Mouse (Mus musculus): Measurements from ENCODE around the gene Thsd7a.

DNA sequence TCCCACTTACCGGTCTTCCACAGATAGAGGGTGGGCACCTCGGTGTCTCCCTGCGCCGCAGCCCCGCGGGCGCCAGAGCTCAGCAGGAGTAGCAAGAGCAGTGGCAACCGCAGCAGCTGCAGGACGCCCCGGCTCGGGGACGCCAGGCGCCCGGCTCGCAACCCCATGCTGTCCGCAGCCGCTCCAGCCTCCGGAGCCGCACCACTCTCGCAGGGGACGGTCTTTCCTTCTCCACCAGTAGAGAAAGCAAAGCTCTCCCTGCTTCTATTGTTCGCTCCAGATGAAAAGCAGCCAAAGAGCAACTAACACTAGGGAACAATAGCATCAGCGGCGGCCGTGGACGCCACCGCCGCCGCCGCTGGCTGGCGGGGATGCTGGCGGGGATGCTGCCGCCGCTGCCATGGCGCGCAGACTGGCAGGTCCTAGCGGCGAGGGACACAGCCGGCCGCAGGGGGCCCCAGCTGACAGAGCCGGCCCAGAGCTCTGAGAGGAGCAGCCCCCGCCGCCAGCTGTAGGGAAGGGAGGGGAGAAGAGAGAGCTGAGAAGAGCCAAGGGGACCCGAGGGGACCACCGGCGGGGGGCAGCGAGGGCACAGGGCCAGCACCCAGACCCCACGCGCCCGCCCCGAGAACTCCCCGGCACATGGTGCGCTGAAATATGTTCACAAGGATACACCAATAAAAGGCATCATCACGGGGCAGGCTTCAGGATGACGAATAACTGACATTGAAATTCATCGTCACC is at the start of gene Thsd7a:
- TF ChIP-seq CTCF (IDR thresholded peaks at IDR 0.05; ENCODE audit: borderline replicate concordance, insufficient read depth, low read length) (no peak), POLR2A (IDR thresholded peaks at IDR 0.05; ENCODE audit: low read depth, low read length) (peak; percentile 27; the same call in 1 of the 2 replicates)
